Mouse (Mus musculus): ENCODE measurements around the gene Tada2b. TPM values are rescaled to one million over a fixed set of nuclear protein-coding genes. Genes with fewer than 3 reads are reported as not detected.
A peak's percentile ranks its signal among the peaks of the same experiment; 100 is the strongest.

The Tada2b gene
- polyA plus RNA-seq, 1 experiment: 17.0 TPM

DNA sequence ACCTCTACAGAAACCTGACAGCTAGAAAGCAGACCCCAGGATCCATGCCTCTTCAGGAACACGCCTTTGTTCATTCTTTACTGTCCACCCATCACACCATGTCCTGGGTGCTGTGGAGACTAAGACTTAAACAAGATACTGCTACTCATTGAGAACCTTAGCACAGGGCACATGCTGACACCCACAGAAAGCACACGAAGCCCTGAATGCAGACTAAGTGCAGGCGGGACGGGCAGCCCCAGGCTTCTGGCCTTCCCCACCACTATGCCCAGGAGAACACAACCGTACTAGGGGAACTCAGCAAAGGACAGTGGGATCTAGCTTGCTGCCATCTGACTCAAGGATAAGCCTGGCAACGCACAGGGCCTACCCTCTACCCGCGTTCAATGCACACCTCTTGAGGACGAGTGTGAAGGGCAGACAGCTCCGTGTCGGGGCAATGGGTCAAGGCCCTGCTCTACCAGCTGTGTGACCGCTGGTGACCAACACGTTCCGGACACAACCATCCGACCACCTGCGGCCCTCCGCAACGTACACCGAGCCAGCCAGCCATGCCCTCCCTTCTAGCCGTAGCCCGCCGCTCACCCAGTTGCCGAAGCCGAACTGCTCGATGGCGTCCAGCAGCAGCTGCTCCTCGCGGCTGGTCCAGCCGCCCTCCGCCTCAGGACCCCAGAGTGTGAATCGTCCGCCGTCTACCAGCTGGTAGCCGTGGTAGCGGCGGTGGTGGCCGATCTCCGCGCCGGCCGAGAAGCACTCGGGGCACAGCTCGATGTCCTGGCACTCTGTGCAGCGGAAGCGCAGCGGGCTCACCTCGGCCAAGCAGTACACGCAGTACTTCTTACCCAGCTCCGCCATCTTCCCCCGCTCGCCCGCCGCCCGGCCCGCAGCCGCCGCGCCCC is 633 bp downstream of the Tada2b start:
- Histone ChIP-seq H3K4me1 (ENCODE audit: control insufficient read depth, insufficient read depth, low read length) (peaks cover 38% of the 10 kb centered on the region), H3K36me3 (ENCODE audit: control insufficient read depth, insufficient read depth, low read length) (no peaks in the 10 kb centered on the region), H3K4me3 (ENCODE audit: insufficient read depth, low read depth, low read length) (peak overlapping the region; percentile 93), H3K27me3 (replicated peaks; ENCODE audit: control insufficient read depth, insufficient read depth, low read length) (no peaks in the 10 kb centered on the region), H3K27ac (ENCODE audit: insufficient read depth, low read depth, low read length) (peak overlapping the region; percentile 61)
- TF ChIP-seq CTCF (conservative IDR thresholded peaks at IDR 0.05; ENCODE audit: insufficient read depth, insufficient read length, low read depth, low read length): no peak
- TF ChIP-seq POLR2A (IDR thresholded peaks at IDR 0.05; ENCODE audit: low read depth, low read length): no peak
- DNase-seq: peak; percentile 42
- 5% methylated on average over 58 of the region's 58 CpGs for WGBS

DNA sequence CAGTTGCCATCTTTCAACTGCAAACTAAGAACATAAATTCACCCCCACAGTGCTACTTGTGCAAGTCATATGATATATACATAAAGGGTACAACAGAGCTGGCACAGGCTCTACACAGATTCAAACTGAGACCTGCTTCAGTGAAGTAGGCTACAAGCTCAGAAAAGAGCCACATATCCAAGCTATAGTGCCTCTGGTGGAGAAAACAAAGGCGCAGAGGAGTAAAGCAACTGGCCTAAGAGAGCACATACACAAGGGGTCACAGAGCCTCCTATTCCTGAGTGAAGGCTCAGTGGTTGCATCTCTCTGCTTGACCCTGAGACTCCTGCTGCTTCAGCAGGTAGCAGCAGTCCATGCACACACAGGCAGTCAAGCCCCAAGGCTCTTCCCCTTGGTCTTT is 3.0 kb downstream of the Tada2b start:
- Histone ChIP-seq H3K36me3 (ENCODE audit: control insufficient read depth, insufficient read depth, low read length) (no peaks in the 10 kb centered on the region), H3K27me3 (replicated peaks; ENCODE audit: control insufficient read depth, insufficient read depth, low read length) (no peaks in the 10 kb centered on the region), H3K27ac (ENCODE audit: insufficient read depth, low read depth, low read length) (no peak overlapping the region), H3K4me3 (ENCODE audit: insufficient read depth, low read depth, low read length) (no peak overlapping the region), H3K4me1 (ENCODE audit: control insufficient read depth, insufficient read depth, low read length) (peaks cover 40% of the 10 kb centered on the region)
- no peak for TF ChIP-seq POLR2A (IDR thresholded peaks at IDR 0.05; ENCODE audit: low read depth, low read length)
- no peak for TF ChIP-seq CTCF (conservative IDR thresholded peaks at IDR 0.05; ENCODE audit: insufficient read depth, insufficient read length, low read depth, low read length)
- DNase-seq: no peak
- WGBS: 74% methylated on average over 1 of the region's 1 CpGs

DNA sequence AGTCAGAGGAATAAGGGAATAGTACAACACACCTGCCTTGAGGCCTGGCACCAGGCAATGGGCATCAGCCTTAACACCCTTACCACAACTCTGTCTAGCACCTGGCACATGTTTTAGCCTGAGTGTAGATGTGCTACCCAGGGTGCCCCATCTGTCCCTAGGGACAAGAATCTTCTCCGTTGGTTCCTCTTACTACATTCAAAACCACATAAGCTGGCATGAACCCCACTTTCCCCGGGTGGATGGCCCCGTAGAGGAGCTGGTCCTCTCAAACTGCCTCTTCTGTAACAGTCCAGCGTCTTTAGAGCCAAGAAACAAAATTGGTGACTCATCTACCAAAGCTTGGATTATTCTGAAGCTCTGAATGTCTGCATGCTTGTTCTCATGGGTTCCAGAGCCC is 3.7 kb downstream of the Tada2b start:
- Histone ChIP-seq H3K27me3 (replicated peaks; ENCODE audit: control insufficient read depth, insufficient read depth, low read length) (no peaks in the 10 kb centered on the region), H3K27ac (ENCODE audit: insufficient read depth, low read depth, low read length) (no peak overlapping the region), H3K36me3 (ENCODE audit: control insufficient read depth, insufficient read depth, low read length) (no peaks in the 10 kb centered on the region), H3K4me1 (ENCODE audit: control insufficient read depth, insufficient read depth, low read length) (peaks cover 40% of the 10 kb centered on the region), H3K4me3 (ENCODE audit: insufficient read depth, low read depth, low read length) (no peak overlapping the region)
- 83% methylated on average over 4 of the region's 4 CpGs for WGBS
- DNase-seq: no peak
- TF ChIP-seq CTCF (conservative IDR thresholded peaks at IDR 0.05; ENCODE audit: insufficient read depth, insufficient read length, low read depth, low read length): no peak
- no peak for TF ChIP-seq POLR2A (IDR thresholded peaks at IDR 0.05; ENCODE audit: low read depth, low read length)

- Histone ChIP-seq H3K4me1 (ENCODE audit: control insufficient read depth, insufficient read depth, low read length) (peaks cover 36% of the 10 kb centered on the region), H3K27me3 (replicated peaks; ENCODE audit: control insufficient read depth, insufficient read depth, low read length) (no peaks in the 10 kb centered on the region), H3K4me3 (ENCODE audit: insufficient read depth, low read depth, low read length) (no peak overlapping the region), H3K36me3 (ENCODE audit: control insufficient read depth, insufficient read depth, low read length) (no peaks in the 10 kb centered on the region), H3K27ac (ENCODE audit: insufficient read depth, low read depth, low read length) (no peak overlapping the region)
- 39% methylated on average over 2 of the region's 2 CpGs for WGBS
- TF ChIP-seq CTCF (conservative IDR thresholded peaks at IDR 0.05; ENCODE audit: insufficient read depth, insufficient read length, low read depth, low read length) (no peak), POLR2A (IDR thresholded peaks at IDR 0.05; ENCODE audit: low read depth, low read length) (no peak)
- no peak for DNase-seq
These were observed 4.3 kb downstream of the Tada2b start for GRCm38 (mm10) chr5:36479735-36480134.

DNA sequence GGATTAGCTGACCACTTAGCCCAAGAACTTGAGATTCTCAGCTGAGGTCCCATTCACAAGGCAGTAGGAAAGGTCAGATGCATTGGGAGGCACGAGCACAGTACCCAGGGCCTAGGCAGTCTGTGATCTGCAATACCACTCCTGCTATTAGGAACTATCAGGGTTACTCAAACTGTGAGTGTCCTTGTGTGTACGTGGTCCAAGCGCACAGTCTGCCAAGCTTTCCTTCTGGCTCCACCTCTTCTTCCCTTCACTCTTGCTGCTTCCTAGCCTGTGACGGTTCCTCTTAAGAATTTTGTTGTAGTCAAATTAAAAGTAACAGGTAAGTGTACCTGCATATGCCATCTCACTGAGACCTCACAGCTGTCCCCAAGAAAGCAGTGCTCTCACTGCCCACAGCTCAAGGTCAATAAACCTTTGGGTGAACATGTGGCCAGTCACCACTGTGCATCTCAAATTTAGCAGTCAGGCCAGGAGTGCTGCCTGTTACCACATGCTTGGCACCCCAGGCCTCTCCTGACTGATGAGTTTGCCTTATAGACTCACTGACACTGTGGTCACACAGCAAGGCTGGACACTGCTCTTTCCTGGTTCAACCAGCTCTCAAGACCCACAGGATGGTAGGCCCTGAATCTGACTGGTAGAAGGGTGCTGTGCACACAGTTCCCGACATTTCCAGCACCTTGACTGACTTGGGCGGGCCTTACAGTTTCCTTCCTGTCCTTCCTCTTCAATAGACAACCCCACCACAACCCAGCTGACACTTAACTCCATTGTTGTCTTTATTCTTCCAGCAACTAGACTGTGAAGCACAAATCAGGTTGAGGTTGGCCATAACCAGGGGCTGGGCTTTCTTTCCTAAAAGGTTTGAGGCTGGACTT is 5.3 kb downstream of the Tada2b start:
- Histone ChIP-seq H3K27ac (ENCODE audit: insufficient read depth, low read depth, low read length) (peak overlapping the region; percentile 42; the same call in 1 of the 2 replicates), H3K4me1 (ENCODE audit: control insufficient read depth, insufficient read depth, low read length) (peaks cover 35% of the 10 kb centered on the region), H3K4me3 (ENCODE audit: insufficient read depth, low read depth, low read length) (no peak overlapping the region), H3K27me3 (replicated peaks; ENCODE audit: control insufficient read depth, insufficient read depth, low read length) (no peaks in the 10 kb centered on the region), H3K36me3 (ENCODE audit: control insufficient read depth, insufficient read depth, low read length) (no peaks in the 10 kb centered on the region)
- no peak for DNase-seq
- TF ChIP-seq POLR2A (IDR thresholded peaks at IDR 0.05; ENCODE audit: low read depth, low read length) (no peak), CTCF (conservative IDR thresholded peaks at IDR 0.05; ENCODE audit: insufficient read depth, insufficient read length, low read depth, low read length) (no peak)
- WGBS: 52% methylated on average over 6 of the region's 6 CpGs

- DNase-seq: no peak
- TF ChIP-seq POLR2A (IDR thresholded peaks at IDR 0.05; ENCODE audit: low read depth, low read length): no peak
- TF ChIP-seq CTCF (conservative IDR thresholded peaks at IDR 0.05; ENCODE audit: insufficient read depth, insufficient read length, low read depth, low read length): no peak
- Histone ChIP-seq H3K36me3 (ENCODE audit: control insufficient read depth, insufficient read depth, low read length) (peaks cover under 1% of the 10 kb centered on the region; the same call in 1 of the 2 replicates), H3K4me3 (ENCODE audit: insufficient read depth, low read depth, low read length) (no peak overlapping the region), H3K27ac (ENCODE audit: insufficient read depth, low read depth, low read length) (no peak overlapping the region), H3K4me1 (ENCODE audit: control insufficient read depth, insufficient read depth, low read length) (peaks cover 37% of the 10 kb centered on the region), H3K27me3 (replicated peaks; ENCODE audit: control insufficient read depth, insufficient read depth, low read length) (no peaks in the 10 kb centered on the region)
- 79% methylated on average over 3 of the region's 3 CpGs for WGBS
These were observed 6.6 kb downstream of the Tada2b start for GRCm38 (mm10) chr5:36477486-36477885.

Data from kidney, adult 2 months (tissue).